Mouse (Mus musculus) gastrocnemius, adult 18-20 months (tissue): ENCODE results near the gene Chst11. TPM values are rescaled to one million over a fixed set of nuclear protein-coding genes. Genes with fewer than 3 reads are reported as not detected.

Source experiments
- DNase-seq: peaks from one replicate; pipeline ENCODE4 v3.0.0; 2021; ENCODE audit warnings: low spot score
- total RNA-seq, 2 experiments: library from RNA; stranded (reverse); gene quantifications; 2 replicates each; pipeline ENCODE4 v1.2.3; 2021

Gene Chst11
- total RNA-seq, 2 experiments from 2014 or later: 0.66 to 0.88 TPM

- DNase-seq: no peak
Measured at GRCm38 (mm10) chr10:83032559-83032958, 47.3 kb downstream of the Chst11 start.

- DNase-seq: no peak
Measured at GRCm38 (mm10) chr10:83036340-83037045, 51.2 kb downstream of the Chst11 start.

GRCm38 (mm10) chr10:83038166-83038565 lies 52.9 kb downstream of the Chst11 start:
- DNase-seq: no peak

GRCm38 (mm10) chr10:83039414-83039813 lies 54.1 kb downstream of the Chst11 start:
- DNase-seq: no peak

- no peak for DNase-seq
Measured at GRCm38 (mm10) chr10:83041875-83042274, 56.6 kb downstream of the Chst11 start.

GRCm38 (mm10) chr10:83042613-83043477 lies 57.5 kb downstream of the Chst11 start:
- peak; percentile 26 for DNase-seq

- DNase-seq: no peak
Measured at GRCm38 (mm10) chr10:83043478-83044259, 58.4 kb downstream of the Chst11 start.

- DNase-seq: no peak
Measured at GRCm38 (mm10) chr10:83049174-83049780, 64.0 kb downstream of the Chst11 start.

- no peak for DNase-seq
Measured at GRCm38 (mm10) chr10:83053886-83054550, 68.7 kb downstream of the Chst11 start.

GRCm38 (mm10) chr10:83056291-83056690 lies 71.0 kb downstream of the Chst11 start:
- DNase-seq: no peak

- DNase-seq: peak; percentile 24
Measured at GRCm38 (mm10) chr10:83056866-83057265, 71.6 kb downstream of the Chst11 start.

- DNase-seq: no peak
Measured at GRCm38 (mm10) chr10:83060066-83060782, 74.9 kb downstream of the Chst11 start.

- DNase-seq: peak; percentile 40
Measured at GRCm38 (mm10) chr10:83062315-83062714, 77.0 kb downstream of the Chst11 start.

- no peak for DNase-seq
Measured at GRCm38 (mm10) chr10:83064796-83065195, 79.5 kb downstream of the Chst11 start.

- no peak for DNase-seq
Measured at GRCm38 (mm10) chr10:83066159-83066558, 80.9 kb downstream of the Chst11 start.

- no peak for DNase-seq
Measured at GRCm38 (mm10) chr10:83067305-83067704, 82.0 kb downstream of the Chst11 start.

- no peak for DNase-seq
Measured at GRCm38 (mm10) chr10:83068466-83068865, 83.2 kb downstream of the Chst11 start.

- peak; percentile 39 for DNase-seq
Measured at GRCm38 (mm10) chr10:83069791-83070190, 84.5 kb downstream of the Chst11 start.

- no peak for DNase-seq
Measured at GRCm38 (mm10) chr10:83071785-83072580, 86.7 kb downstream of the Chst11 start.
